Mouse (Mus musculus) stomach, embryonic 16.5 days (tissue): ENCODE results near the gene Rps6kc1. TPM values are rescaled to one million over a fixed set of nuclear protein-coding genes. Genes with fewer than 3 reads are reported as not detected.

ENCODE experiments used
- ATAC-seq: fragments of 200-750 bp; cut with Nextera tagmentation; 2 replicates; pipeline ENCODE4 v1.8.0; 2017; ENCODE audit warnings: moderate number of reproducible peaks, moderate TSS enrichment; ENCODE audit not compliant: insufficient read depth, low FRiP score
- H3K27ac ChIP-seq: fragments of 300-500 bp; sonication (generic); 2 replicates; pipeline ENCODE4 v1.5.1; 2014; ENCODE audit warnings: low read length
- H3K27me3 ChIP-seq: fragments of 300-500 bp; sonication (generic); 2 replicates; pipeline ENCODE4 v1.6.1; 2014; ENCODE audit warnings: low read length, control low read depth, mixed read lengths; ENCODE audit not compliant: control insufficient read depth, insufficient read depth
- H3K36me3 ChIP-seq: fragments of 300-500 bp; sonication (generic); 2 replicates; pipeline ENCODE4 v1.6.1; 2014; ENCODE audit warnings: low read length; ENCODE audit not compliant: control insufficient read depth, insufficient read depth
- H3K4me1 ChIP-seq: fragments of 300-500 bp; sonication (generic); 2 replicates; pipeline ENCODE4 v1.6.1; 2014; ENCODE audit warnings: low read length, control low read depth, mixed read lengths; ENCODE audit not compliant: control insufficient read depth, insufficient read depth
- H3K4me2 ChIP-seq: fragments of 300-500 bp; sonication (generic); 2 replicates; pipeline ENCODE4 v1.6.1; 2014; ENCODE audit warnings: low read depth, low read length, mixed read lengths
- H3K4me3 ChIP-seq: fragments of 300-500 bp; sonication (generic); replicated peaks from 2 replicates; pipeline ENCODE4 v1.5.1; 2014; ENCODE audit warnings: mild to moderate bottlenecking, low read length
- H3K9ac ChIP-seq: fragments of 300-500 bp; sonication (generic); 2 replicates; pipeline ENCODE4 v1.6.1; 2014; ENCODE audit warnings: low read length
- H3K9me3 ChIP-seq: fragments of 300-500 bp; sonication (generic); replicated peaks from 2 replicates; pipeline ENCODE4 v1.6.1; 2016; ENCODE audit warnings: low read length, control low read depth; ENCODE audit not compliant: control insufficient read depth
- WGBS: fragments of 180-500 bp; shearing (Covaris S2); extraction: QIAGEN DNeasy Blood & Tissue Kit; methylation state at CpG from one replicate; pipeline ENCODE4 v1.1.7; 2014; 5-methylcytosine and 5-hydroxymethylcytosine counted together
- polyA plus RNA-seq: library from polyadenylated mRNA; unstranded; fragments of >200 nt; fragmentation: Nextera tagmentation; extraction: Ambion mirVana; gene quantifications from 2 replicates; pipeline ENCODE4 v1.2.1, GENCODE M21; 2015

Rps6kc1 gene
- polyA plus RNA-seq, 1 experiment from 2014 or later, result 12.6 TPM

GRCm38 (mm10) chr1:190690528-190691262 is 220.9 kb downstream of the Rps6kc1 start:
- H3K4me2 ChIP-seq, result no peak overlapping the region
- no peak overlapping the region for H3K9ac ChIP-seq
- 68% methylated on average over 29 of the region's 29 CpGs for WGBS
- no peaks in the 10 kb centered on the region for H3K36me3 ChIP-seq
- no peaks in the 10 kb centered on the region for H3K9me3 ChIP-seq
- H3K27me3 ChIP-seq, result no peaks in the 10 kb centered on the region
- no peak overlapping the region for H3K27ac ChIP-seq
- H3K4me1 ChIP-seq, result 0 out of 2 replicates have a peak, but pooled peaks cover 5% of the 10 kb centered on the region
- no peak overlapping the region for H3K4me3 ChIP-seq
- ATAC-seq, result no peak

GRCm38 (mm10) chr1:190683060-190683459 is 228.5 kb downstream of the Rps6kc1 start:
- Histone ChIP-seq H3K4me3 (no peak overlapping the region), H3K4me1 (no peaks in the 10 kb centered on the region; the same call in 1 of the 2 replicates), H3K27me3 (no peaks in the 10 kb centered on the region), H3K4me2 (no peak overlapping the region), H3K27ac (no peak overlapping the region), H3K9ac (no peak overlapping the region), H3K9me3 (no peaks in the 10 kb centered on the region), H3K36me3 (no peaks in the 10 kb centered on the region)
- WGBS, result 91% methylated on average over 7 of the region's 7 CpGs
- no peak for ATAC-seq

GRCm38 (mm10) chr1:190682021-190682926 is 229.3 kb downstream of the Rps6kc1 start:
- ATAC-seq, result no peak; the same call in 1 of the 2 replicates

DNA sequence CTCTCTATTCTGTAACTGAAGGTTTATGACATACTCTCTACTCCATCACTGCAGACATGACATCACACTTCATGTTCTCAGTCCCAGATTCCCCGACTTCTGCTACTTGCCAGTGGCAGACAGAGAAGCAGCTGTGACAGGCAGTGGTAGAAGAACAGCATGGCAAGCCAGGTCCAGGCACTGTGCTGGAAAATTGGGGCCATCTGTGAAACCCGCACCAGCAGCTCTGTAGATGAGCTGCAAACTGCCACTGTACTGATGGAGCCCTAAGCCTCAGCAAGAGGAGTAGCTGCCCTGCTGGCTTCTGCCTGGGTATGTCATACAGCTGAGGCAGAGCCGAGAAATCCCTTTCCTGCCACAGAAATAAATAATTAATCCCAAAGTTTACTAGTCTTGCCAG is 236.1 kb downstream of the Rps6kc1 start:
- Histone ChIP-seq H3K27me3 (no peaks in the 10 kb centered on the region), H3K4me1 (no peaks in the 10 kb centered on the region), H3K9ac (no peak overlapping the region), H3K4me2 (no peak overlapping the region), H3K27ac (no peak overlapping the region), H3K4me3 (no peak overlapping the region), H3K9me3 (no peaks in the 10 kb centered on the region), H3K36me3 (no peaks in the 10 kb centered on the region)
- no peak for ATAC-seq
- WGBS, result 71% methylated on average over 3 of the region's 3 CpGs

More at GRCm38 (mm10) chr1:190682021-190682926, 229.3 kb downstream of the Rps6kc1 start:
- 0 out of 2 replicates have a peak overlapping the region, but pooled peaks have one; percentile 36 for H3K9ac ChIP-seq
- 56% methylated on average over 25 of the region's 25 CpGs for WGBS
- no peaks in the 10 kb centered on the region for H3K9me3 ChIP-seq
- peak overlapping the region; percentile 4; the same call in 1 of the 2 replicates for H3K4me3 ChIP-seq
- H3K36me3 ChIP-seq, result no peaks in the 10 kb centered on the region
- H3K27me3 ChIP-seq, result no peaks in the 10 kb centered on the region
- H3K4me1 ChIP-seq, result no peaks in the 10 kb centered on the region; the same call in 1 of the 2 replicates
- peak overlapping the region; percentile 37 for H3K4me2 ChIP-seq
- no peak overlapping the region for H3K27ac ChIP-seq

DNA sequence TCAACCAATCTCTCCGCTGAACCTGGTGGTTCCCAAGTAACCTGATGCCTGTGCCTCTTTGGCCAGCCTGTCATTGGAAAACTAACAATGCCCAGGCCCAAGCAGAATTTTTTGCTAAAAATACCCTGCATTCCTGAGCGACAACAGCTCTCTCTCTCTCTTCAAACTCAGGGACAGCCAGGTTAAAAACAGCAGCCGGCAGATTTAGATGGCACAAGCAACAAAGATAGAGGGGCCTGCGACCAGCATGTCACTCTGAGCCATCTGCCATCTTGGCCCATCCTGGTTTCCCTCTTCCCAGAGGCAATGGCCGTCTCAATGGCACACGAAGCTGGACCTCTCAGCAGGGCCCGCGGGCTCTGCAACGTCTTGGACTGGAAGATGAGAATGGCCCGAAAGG is 242.5 kb downstream of the Rps6kc1 start:
- no peak overlapping the region for H3K27ac ChIP-seq
- ATAC-seq, result no peak
- no peaks in the 10 kb centered on the region for H3K36me3 ChIP-seq
- no peaks in the 10 kb centered on the region for H3K27me3 ChIP-seq
- no peak overlapping the region for H3K9ac ChIP-seq
- no peak overlapping the region for H3K4me3 ChIP-seq
- no peaks in the 10 kb centered on the region for H3K4me1 ChIP-seq
- H3K4me2 ChIP-seq, result no peak overlapping the region
- 66% methylated on average over 10 of the region's 10 CpGs for WGBS
- H3K9me3 ChIP-seq, result no peaks in the 10 kb centered on the region

GRCm38 (mm10) chr1:190667821-190668220 is 243.7 kb downstream of the Rps6kc1 start:
- Histone ChIP-seq H3K4me1 (no peaks in the 10 kb centered on the region), H3K27me3 (no peaks in the 10 kb centered on the region), H3K4me3 (no peak overlapping the region), H3K9me3 (no peaks in the 10 kb centered on the region), H3K4me2 (no peak overlapping the region), H3K36me3 (no peaks in the 10 kb centered on the region), H3K27ac (no peak overlapping the region), H3K9ac (no peak overlapping the region)
- no peak for ATAC-seq
- WGBS, result 95% methylated on average over 11 of the region's 11 CpGs

GRCm38 (mm10) chr1:190667326-190667725 is 244.2 kb downstream of the Rps6kc1 start:
- WGBS, result 75% methylated on average over 5 of the region's 5 CpGs
- no peak overlapping the region for H3K27ac ChIP-seq
- H3K9ac ChIP-seq, result no peak overlapping the region
- no peak overlapping the region for H3K4me3 ChIP-seq
- no peaks in the 10 kb centered on the region for H3K4me1 ChIP-seq
- H3K9me3 ChIP-seq, result no peaks in the 10 kb centered on the region
- H3K4me2 ChIP-seq, result no peak overlapping the region
- no peaks in the 10 kb centered on the region for H3K36me3 ChIP-seq
- no peak for ATAC-seq
- no peaks in the 10 kb centered on the region for H3K27me3 ChIP-seq

DNA sequence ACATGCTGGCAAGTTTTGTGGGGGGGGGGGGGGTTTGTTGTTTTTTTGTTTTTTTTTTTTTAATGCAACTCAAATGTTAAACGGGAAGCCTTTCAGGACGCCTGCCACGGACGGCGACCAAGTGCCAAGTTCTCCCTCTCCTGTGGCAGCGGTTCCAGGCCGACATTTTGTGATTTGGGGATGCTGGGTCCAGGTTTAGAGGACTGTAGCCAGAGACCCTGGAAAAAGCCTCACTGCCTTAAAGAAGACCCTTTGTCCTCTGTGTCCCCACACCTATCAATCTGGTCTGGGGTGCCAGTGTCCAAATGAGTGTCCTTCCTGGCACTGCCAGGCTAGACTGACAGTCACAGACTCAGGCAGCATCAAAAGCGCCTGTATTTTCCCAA is 246.1 kb downstream of the Rps6kc1 start:
- no peak overlapping the region for H3K27ac ChIP-seq
- 86% methylated on average over 8 of the region's 8 CpGs for WGBS
- no peak overlapping the region for H3K4me2 ChIP-seq

More for the DNA sequence above, 246.1 kb downstream of the Rps6kc1 start:
- H3K4me1 ChIP-seq, result no peaks in the 10 kb centered on the region
- H3K27me3 ChIP-seq, result no peaks in the 10 kb centered on the region
- H3K36me3 ChIP-seq, result no peaks in the 10 kb centered on the region
- no peaks in the 10 kb centered on the region for H3K9me3 ChIP-seq
- ATAC-seq, result no peak
- no peak overlapping the region for H3K4me3 ChIP-seq
- H3K9ac ChIP-seq, result no peak overlapping the region
